Mouse (Mus musculus) heart, embryonic 15.5 days (tissue): Measurements from ENCODE around the gene Cnot6. TPM values are rescaled to one million over a fixed set of nuclear protein-coding genes. Genes with fewer than 3 reads are reported as not detected.

Experiments used
- ATAC-seq: fragments of 200-750 bp; cut with Nextera tagmentation; replicated peaks from 2 replicates; pipeline ENCODE4 v1.8.0; 2017; ENCODE audit warnings: low read depth, moderate TSS enrichment; ENCODE audit not compliant: insufficient number of reproducible peaks, insufficient read depth, low FRiP score
- H3K27ac ChIP-seq: fragments of 300-500 bp; sonication (generic); 2 replicates; pipeline ENCODE4 v1.5.1; 2015; ENCODE audit warnings: mild to moderate bottlenecking, inconsistent platforms
- H3K27me3 ChIP-seq: fragments of 300-500 bp; sonication (generic); 2 replicates; pipeline ENCODE4 v1.6.1; 2015; ENCODE audit warnings: inconsistent platforms
- H3K36me3 ChIP-seq: fragments of 300-500 bp; sonication (generic); 2 replicates; pipeline ENCODE4 v1.6.1; 2015; ENCODE audit warnings: mild to moderate bottlenecking, inconsistent platforms
- H3K4me1 ChIP-seq: fragments of 300-500 bp; sonication (generic); replicated peaks from 2 replicates; pipeline ENCODE4 v1.6.1; 2015; ENCODE audit warnings: inconsistent platforms
- H3K4me2 ChIP-seq: fragments of 300-500 bp; sonication (generic); 2 replicates; pipeline ENCODE4 v1.6.1; 2015; ENCODE audit warnings: inconsistent platforms, mild to moderate bottlenecking, moderate library complexity
- H3K4me3 ChIP-seq: fragments of 300-500 bp; sonication (generic); 2 replicates; pipeline ENCODE4 v1.5.1; 2015; ENCODE audit warnings: mild to moderate bottlenecking, inconsistent platforms
- H3K9ac ChIP-seq: fragments of 300-500 bp; sonication (generic); 2 replicates; pipeline ENCODE4 v1.6.1; 2015; ENCODE audit warnings: mild to moderate bottlenecking, inconsistent platforms
- H3K9me3 ChIP-seq: fragments of 300-500 bp; sonication (generic); replicated peaks from 2 replicates; pipeline ENCODE4 v1.6.1; 2016; ENCODE audit warnings: inconsistent platforms
- WGBS: fragments of 180-500 bp; shearing (Covaris S2); methylation state at CpG from one replicate; pipeline ENCODE4 v1.1.7; 2015; ENCODE audit warnings: mixed read lengths; 5-methylcytosine and 5-hydroxymethylcytosine counted together
- polyA plus RNA-seq: library from polyadenylated mRNA; unstranded; fragments of >200 nt; fragmentation: Nextera tagmentation; extraction: Ambion mirVana; gene quantifications from 2 replicates; pipeline ENCODE4 v1.2.1, GENCODE M21; 2015

Gene Cnot6
- polyA plus RNA-seq, 1 experiment from 2014 or later, result 35.8 TPM

DNA sequence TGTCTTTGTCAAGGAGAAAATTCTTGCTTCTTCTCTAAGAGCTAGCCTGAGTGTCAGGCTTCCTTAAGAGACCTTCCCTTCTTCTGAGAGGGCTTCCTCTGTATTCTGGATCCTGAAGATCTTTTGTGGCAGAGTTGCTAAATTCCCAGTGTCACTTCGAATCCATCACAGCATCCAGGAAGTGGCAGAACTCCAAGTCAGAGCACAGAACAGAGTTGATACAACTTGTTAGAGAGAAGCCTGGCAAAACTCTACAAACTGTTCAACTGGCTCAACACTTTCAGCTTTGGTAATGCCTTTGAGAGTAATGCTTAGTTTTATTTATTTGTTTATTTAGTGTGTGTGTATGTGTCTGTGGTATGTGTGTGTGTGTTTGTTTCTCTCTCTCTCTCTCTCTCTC is 25.1 kb upstream of the Cnot6 start:
- no peaks in the 10 kb centered on the region for H3K27me3 ChIP-seq
- H3K27ac ChIP-seq, result no peak overlapping the region
- H3K4me3 ChIP-seq, result no peak overlapping the region
- H3K36me3 ChIP-seq, result no peaks in the 10 kb centered on the region
- H3K4me1 ChIP-seq, result peaks cover 21% of the 10 kb centered on the region
- H3K9ac ChIP-seq, result no peak overlapping the region
- H3K4me2 ChIP-seq, result no peak overlapping the region
- 18% methylated on average over 1 of the region's 1 CpGs for WGBS
- no peak for ATAC-seq
- H3K9me3 ChIP-seq, result no peaks in the 10 kb centered on the region

DNA sequence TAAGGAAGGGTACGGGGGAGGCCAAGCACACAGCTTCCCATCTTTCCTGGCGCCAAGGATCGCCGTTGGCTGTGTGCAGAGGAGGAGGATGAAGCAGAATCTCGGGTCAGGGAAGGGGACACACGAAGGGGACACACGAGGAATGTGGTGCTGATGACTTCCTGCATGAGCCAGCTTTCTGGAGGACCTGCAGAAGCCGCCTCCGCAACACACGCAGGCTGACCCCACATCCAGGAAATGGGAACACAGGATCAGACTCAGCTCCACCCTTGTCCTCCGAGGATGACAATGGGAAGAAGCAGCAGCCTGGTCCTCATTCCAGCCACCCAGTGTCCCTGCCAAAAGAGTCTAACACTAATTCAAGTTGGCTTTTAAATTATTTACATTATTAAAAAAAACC is 22.2 kb upstream of the Cnot6 start:
- ATAC-seq, result no peak

DNA sequence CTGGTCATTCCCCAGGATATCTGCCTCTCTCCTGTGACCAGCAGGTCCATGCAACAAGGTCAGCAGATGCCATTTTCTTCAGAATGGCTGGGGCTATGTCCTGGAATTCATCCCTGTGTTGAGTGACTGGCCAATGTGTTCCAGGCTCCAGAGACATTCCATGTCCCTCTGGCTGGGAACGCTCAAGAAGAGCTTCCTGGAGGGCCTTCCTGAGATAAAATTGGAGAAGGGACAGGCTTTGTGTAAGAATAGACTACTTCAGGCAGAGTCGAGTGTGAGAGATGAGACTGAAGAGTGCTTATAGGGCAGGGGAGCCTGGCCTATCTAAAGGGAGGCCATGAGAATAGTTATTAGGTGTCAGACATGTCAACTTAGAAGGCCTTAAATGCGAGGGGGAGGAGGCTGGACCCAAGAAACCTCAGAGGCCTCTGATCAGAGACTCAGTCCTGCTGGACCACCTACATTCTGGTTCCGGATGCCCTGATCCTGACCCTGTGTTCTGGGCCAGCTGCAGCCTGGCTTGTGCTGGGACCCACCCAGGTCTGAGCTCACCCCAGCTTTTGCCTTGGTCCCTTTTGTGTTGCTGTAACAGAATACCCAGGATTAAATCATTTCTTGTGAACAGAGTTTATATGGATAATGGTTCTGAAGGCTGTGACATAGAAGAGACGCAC is 17.9 kb upstream of the Cnot6 start:
- no peaks in the 10 kb centered on the region for H3K27me3 ChIP-seq
- no peak overlapping the region for H3K4me2 ChIP-seq
- H3K9ac ChIP-seq, result no peak overlapping the region
- H3K27ac ChIP-seq, result no peak overlapping the region
- 55% methylated on average over 5 of the region's 5 CpGs for WGBS
- H3K9me3 ChIP-seq, result no peaks in the 10 kb centered on the region
- ATAC-seq, result no peak
- no peak overlapping the region for H3K4me3 ChIP-seq
- H3K4me1 ChIP-seq, result no peaks in the 10 kb centered on the region; the same call in 1 of the 2 replicates
- no peaks in the 10 kb centered on the region for H3K36me3 ChIP-seq

More for the DNA sequence above, 22.2 kb upstream of the Cnot6 start:
- H3K27ac ChIP-seq, result no peak overlapping the region
- H3K9me3 ChIP-seq, result no peaks in the 10 kb centered on the region
- no peaks in the 10 kb centered on the region for H3K27me3 ChIP-seq
- no peak overlapping the region for H3K4me2 ChIP-seq
- no peak overlapping the region for H3K4me3 ChIP-seq
- peaks cover 19% of the 10 kb centered on the region for H3K4me1 ChIP-seq
- no peak overlapping the region for H3K9ac ChIP-seq
- H3K36me3 ChIP-seq, result no peaks in the 10 kb centered on the region
- 71% methylated on average over 11 of the region's 11 CpGs for WGBS

DNA sequence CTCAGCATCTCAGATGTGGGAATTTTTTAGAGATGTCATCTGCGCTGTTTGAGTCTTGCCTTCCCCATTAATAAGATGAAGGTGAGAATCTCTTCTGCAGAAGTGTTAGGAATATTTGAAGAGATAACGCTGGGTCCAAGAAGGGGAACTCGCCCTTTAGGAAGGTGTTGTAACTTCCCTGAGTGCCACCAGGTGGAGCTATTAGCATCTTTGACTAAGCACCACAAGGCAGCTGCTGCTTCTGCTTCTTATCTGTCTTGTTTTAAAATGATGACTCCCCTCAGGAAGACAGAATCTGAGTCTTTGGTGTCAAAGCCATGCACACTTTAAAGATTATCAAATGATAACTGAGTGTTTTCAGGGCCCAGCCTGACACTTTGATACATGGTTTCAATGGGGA is 15.4 kb upstream of the Cnot6 start:
- no peak for ATAC-seq
- Histone ChIP-seq H3K9ac (no peak overlapping the region), H3K9me3 (no peaks in the 10 kb centered on the region), H3K4me3 (no peak overlapping the region), H3K4me2 (no peak overlapping the region), H3K27ac (no peak overlapping the region), H3K36me3 (no peaks in the 10 kb centered on the region), H3K4me1 (no peaks in the 10 kb centered on the region; the same call in 1 of the 2 replicates), H3K27me3 (no peaks in the 10 kb centered on the region)
- WGBS, result 6% methylated on average over 3 of the region's 3 CpGs

DNA sequence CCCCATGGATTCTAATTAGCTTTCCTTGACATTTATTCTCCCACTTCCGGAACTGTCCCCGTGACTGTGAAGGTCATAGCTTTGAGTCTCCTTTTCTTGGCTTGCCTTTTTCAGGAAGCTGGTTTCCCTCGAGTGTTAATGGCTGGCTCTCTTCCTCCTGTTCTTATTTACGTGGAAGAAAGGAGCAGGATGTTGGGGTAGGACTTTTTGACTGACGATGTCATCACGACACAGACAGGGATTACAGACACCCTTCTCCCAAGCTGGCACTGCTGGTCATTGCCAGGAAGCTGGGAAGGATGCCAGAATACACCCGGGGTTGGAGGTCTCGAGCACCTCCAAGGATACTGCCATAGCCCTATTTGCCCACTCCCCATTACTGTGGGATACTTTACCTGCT is 14.3 kb upstream of the Cnot6 start:
- Histone ChIP-seq H3K9me3 (no peaks in the 10 kb centered on the region), H3K4me2 (no peak overlapping the region), H3K4me1 (no peaks in the 10 kb centered on the region; the same call in 1 of the 2 replicates), H3K27me3 (no peaks in the 10 kb centered on the region), H3K27ac (no peak overlapping the region), H3K9ac (no peak overlapping the region), H3K4me3 (no peak overlapping the region), H3K36me3 (no peaks in the 10 kb centered on the region)
- 40% methylated on average over 8 of the region's 8 CpGs for WGBS
- ATAC-seq, result no peak

DNA sequence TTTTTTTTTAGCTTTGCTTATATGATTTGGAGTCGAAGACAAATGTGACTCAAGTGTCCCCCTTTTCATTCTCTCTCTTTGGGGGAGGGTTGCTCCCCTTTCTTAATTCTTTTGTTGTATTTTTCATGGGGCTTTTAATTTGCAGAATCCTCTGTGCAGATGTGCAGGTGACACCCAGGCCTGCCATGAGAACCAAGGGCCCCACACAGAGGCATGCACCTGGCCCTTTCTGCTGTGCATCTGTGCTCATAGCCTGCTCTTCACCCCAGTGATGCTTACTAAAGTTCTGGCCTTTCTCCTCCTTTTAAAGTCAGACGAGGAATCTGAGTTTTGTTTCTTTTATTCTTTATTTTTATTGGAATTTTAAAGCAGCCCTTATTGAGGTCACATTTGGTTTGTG is 12.2 kb upstream of the Cnot6 start:
- Histone ChIP-seq H3K9me3 (no peaks in the 10 kb centered on the region), H3K4me2 (no peak overlapping the region)
- 75% methylated on average over 2 of the region's 2 CpGs for WGBS

DNA sequence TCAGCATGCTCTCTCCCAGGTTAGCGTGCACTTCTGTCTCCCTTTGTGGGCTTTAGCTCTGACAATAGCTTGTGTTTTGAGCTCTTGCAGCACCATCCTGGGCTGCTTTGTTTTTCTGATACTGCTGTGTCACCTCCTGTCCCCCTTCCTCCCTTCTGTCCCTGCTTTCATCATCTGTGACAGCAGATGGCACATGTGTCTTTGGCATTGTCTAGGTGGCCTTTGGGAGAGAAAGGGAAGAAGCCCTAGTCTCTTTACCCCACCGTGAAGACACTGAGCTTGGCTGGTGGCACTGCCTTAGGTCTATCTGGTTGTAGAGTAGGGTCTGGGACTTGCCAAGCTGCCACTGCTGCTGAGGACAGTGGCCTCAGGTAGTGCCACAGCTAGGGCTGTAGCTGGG is 10.8 kb upstream of the Cnot6 start:
- Histone ChIP-seq H3K27me3 (no peaks in the 10 kb centered on the region), H3K4me1 (peaks cover 7% of the 10 kb centered on the region; the same call in 1 of the 2 replicates), H3K27ac (no peak overlapping the region), H3K9me3 (no peaks in the 10 kb centered on the region), H3K36me3 (no peaks in the 10 kb centered on the region), H3K4me2 (no peak overlapping the region), H3K9ac (no peak overlapping the region), H3K4me3 (no peak overlapping the region)
- WGBS, result 76% methylated on average over 2 of the region's 2 CpGs
- no peak for ATAC-seq

More for the DNA sequence above, 12.2 kb upstream of the Cnot6 start:
- no peak overlapping the region for H3K4me3 ChIP-seq
- no peak overlapping the region for H3K9ac ChIP-seq
- peaks cover 7% of the 10 kb centered on the region; the same call in 1 of the 2 replicates for H3K4me1 ChIP-seq
- H3K27ac ChIP-seq, result no peak overlapping the region
- H3K27me3 ChIP-seq, result no peaks in the 10 kb centered on the region
- no peaks in the 10 kb centered on the region for H3K36me3 ChIP-seq
- ATAC-seq, result no peak

DNA sequence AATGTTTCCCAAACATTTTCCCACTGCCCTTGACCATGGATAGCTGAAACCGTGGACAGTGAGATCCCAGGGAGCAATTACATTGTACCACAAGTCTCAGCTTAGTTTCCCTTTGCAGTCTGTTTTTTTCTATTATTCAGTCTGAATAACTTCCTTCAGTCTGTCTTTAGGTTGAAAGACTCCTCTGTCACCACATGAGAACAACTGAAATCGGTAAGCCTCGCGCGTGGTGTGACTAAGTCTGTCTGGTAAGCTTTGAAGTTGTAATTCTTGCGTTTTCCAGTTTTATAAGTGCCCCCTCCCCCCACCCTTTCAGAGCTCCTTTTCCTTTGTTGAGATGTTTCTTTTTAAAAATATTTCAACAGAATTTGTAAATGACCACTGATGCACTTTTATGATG is 10.2 kb upstream of the Cnot6 start:
- WGBS, result 75% methylated on average over 6 of the region's 6 CpGs
- no peak overlapping the region for H3K9ac ChIP-seq
- H3K4me3 ChIP-seq, result no peak overlapping the region
- no peak for ATAC-seq
- H3K36me3 ChIP-seq, result no peaks in the 10 kb centered on the region
- H3K4me2 ChIP-seq, result no peak overlapping the region
- H3K9me3 ChIP-seq, result no peaks in the 10 kb centered on the region
- H3K27ac ChIP-seq, result no peak overlapping the region
- H3K4me1 ChIP-seq, result peaks cover 7% of the 10 kb centered on the region; the same call in 1 of the 2 replicates
- H3K27me3 ChIP-seq, result no peaks in the 10 kb centered on the region

DNA sequence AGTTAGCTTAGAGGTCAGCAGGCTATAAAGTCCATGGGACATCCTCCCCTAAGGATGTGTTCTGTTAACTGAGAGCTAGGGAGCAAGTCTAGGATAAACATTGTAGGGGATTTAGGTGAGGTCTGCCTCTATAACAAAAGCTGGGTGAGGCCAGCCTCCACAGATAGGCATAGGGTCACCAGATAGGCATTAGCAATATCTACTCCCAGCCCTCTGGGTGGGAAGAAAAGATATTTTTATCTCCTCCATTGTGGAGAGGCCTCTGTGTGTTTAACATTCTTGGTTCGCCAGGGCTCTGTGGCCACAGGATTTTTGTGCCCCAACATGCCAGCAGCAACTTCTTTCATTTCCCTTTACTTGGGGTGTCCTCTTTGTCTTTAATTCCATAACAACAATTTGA is 8.8 kb upstream of the Cnot6 start:
- H3K9me3 ChIP-seq, result no peaks in the 10 kb centered on the region
- no peak overlapping the region for H3K27ac ChIP-seq
- no peaks in the 10 kb centered on the region for H3K36me3 ChIP-seq
- H3K4me3 ChIP-seq, result no peak overlapping the region
- ATAC-seq, result no peak
- 52% methylated on average over 1 of the region's 1 CpGs for WGBS
- H3K27me3 ChIP-seq, result no peaks in the 10 kb centered on the region
- H3K4me2 ChIP-seq, result no peak overlapping the region
- no peak overlapping the region for H3K9ac ChIP-seq
- 0 out of 2 replicates have a peak, but pooled peaks cover 7% of the 10 kb centered on the region for H3K4me1 ChIP-seq

DNA sequence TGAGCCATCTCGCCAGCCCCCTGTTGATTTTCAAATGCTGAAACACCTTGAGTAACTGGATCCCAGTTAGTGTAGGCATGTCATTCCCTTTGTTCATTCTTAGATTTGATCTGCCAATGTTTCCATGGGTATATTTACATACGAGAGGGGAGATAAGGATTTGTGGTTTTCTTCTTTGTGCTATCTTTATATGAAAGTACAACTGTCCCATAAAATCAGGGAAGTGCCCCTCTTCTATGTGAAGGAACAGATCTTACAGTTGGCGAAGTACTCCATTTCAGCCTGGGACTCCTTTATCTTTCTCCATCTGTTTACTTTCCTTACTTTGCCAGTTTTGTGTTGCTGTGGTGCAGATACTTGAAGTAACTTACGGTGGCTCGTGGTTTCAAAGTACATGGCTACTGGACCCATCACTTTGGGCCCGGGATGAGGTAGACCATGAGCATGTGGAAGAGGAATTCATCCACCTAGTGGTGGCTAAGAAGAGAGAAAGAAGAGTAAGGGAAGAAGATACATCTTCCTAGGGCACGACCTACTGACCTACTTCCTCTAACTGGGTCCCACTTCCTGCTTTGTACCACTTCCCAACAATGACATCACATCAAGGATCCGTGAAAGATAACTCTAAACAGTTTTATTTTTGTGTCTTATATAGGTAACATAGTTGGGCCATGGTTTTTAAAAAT is 7.1 kb upstream of the Cnot6 start:
- no peak overlapping the region for H3K4me3 ChIP-seq
- H3K9ac ChIP-seq, result no peak overlapping the region
- H3K36me3 ChIP-seq, result no peaks in the 10 kb centered on the region
- no peak overlapping the region for H3K4me2 ChIP-seq
- H3K4me1 ChIP-seq, result 0 out of 2 replicates have a peak, but pooled peaks cover 7% of the 10 kb centered on the region
- H3K27ac ChIP-seq, result no peak overlapping the region
- 83% methylated on average over 8 of the region's 8 CpGs for WGBS
- H3K27me3 ChIP-seq, result no peaks in the 10 kb centered on the region
- no peaks in the 10 kb centered on the region for H3K9me3 ChIP-seq
- no peak for ATAC-seq

DNA sequence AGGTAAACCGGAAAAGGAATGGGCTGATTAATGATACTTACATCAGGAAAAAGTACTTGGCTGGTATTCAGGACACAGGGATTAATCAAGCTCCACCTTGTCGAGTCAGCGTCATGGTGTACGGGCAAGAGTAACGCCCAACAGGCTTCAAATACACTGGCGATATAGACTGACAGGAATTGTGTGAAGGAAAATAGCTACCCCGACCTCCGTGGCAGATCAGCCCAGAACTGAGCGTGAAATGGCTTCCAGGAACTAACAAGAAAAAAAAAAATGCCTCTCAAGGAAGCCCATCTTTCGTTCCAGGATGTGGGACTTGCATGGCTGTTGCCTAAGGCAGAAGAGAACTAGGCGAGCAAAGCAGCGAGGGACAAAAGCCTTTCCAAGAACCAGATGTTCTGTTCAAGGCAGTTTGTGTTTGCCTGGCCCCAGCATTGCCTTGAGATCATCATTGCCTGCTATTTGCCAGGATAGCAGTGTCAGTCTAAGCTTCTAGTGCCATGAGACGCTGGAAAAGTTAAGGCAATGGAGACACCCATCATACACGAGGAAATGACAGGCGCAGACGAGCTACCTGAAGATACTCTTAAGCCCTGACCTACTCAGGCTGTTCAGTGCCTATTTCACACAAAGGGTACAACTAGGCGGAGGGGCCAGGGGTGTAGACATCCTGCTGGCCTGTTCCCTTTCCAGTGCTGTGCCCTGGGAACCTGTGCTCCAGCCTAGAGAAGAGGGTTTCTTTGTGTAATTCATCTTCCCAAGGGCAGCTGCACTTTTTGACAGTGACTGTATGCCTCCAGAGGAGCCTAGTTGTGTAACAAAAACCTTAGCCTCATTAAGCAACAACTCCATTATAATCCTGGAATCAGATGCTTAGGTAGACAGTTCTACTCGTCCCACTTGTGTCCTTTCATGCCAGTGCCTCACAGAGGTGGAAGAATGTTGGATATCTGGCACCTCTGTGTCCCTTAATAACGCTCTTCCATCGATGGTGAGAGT is 1.1 kb upstream of the Cnot6 start:
- Histone ChIP-seq H3K4me3 (peak overlapping the region; percentile 98), H3K9me3 (no peaks in the 10 kb centered on the region), H3K27ac (peak overlapping the region; percentile 96), H3K27me3 (no peaks in the 10 kb centered on the region), H3K36me3 (no peaks in the 10 kb centered on the region), H3K4me2 (peak overlapping the region; percentile 78), H3K9ac (peak overlapping the region; percentile 50), H3K4me1 (peaks cover 28% of the 10 kb centered on the region)
- ATAC-seq, result no peak; the same call in 1 of the 2 replicates
- WGBS, result 34% methylated on average over 20 of the region's 20 CpGs
